Mouse (Mus musculus) midbrain, embryonic 10.5 days (tissue): ENCODE measurements around the gene Fam118a. TPM values are rescaled to one million over a fixed set of nuclear protein-coding genes. Genes with fewer than 3 reads are reported as not detected.

Source experiments
- DNase-seq: peaks from one replicate; pipeline ENCODE4 v3.0.0-alpha.2; 2017; ENCODE audit warnings: low spot score
- H3K27ac ChIP-seq: fragments of 300-500 bp; sonication (generic); replicated peaks from 2 replicates; pipeline ENCODE4 v1.5.1; 2016; ENCODE audit warnings: mild to moderate bottlenecking
- H3K27me3 ChIP-seq: fragments of 300-500 bp; sonication (generic); 2 replicates; pipeline ENCODE4 v1.6.1; 2016; ENCODE audit warnings: low read depth, mild to moderate bottlenecking; ENCODE audit not compliant: poor library complexity, severe bottlenecking
- H3K36me3 ChIP-seq: fragments of 300-500 bp; sonication (generic); 2 replicates; pipeline ENCODE4 v1.6.1; 2016; ENCODE audit warnings: mild to moderate bottlenecking, moderate library complexity
- H3K4me1 ChIP-seq: fragments of 300-500 bp; sonication (generic); 2 replicates; pipeline ENCODE4 v1.6.1; 2016
- H3K4me3 ChIP-seq: fragments of 300-500 bp; sonication (generic); 2 replicates; pipeline ENCODE4 v1.5.1; 2016; ENCODE audit warnings: mild to moderate bottlenecking, moderate library complexity
- H3K9me3 ChIP-seq: fragments of 300-500 bp; sonication (generic); replicated peaks from 2 replicates; pipeline ENCODE4 v1.6.1; 2016; ENCODE audit warnings: mild to moderate bottlenecking
- WGBS: fragments of 180-500 bp; shearing (Covaris S2); methylation state at CpG from one replicate; pipeline ENCODE4 v1.1.7; 2016; 5-methylcytosine and 5-hydroxymethylcytosine counted together
- polyA plus RNA-seq: library from polyadenylated mRNA; unstranded; fragments of >200 nt; fragmentation: Nextera tagmentation; extraction: Ambion mirVana; gene quantifications from 2 replicates; pipeline ENCODE4 v1.2.1, GENCODE M21; 2016

Gene Fam118a
- polyA plus RNA-seq, 1 experiment from 2014 or later, result 33.1 TPM

DNA sequence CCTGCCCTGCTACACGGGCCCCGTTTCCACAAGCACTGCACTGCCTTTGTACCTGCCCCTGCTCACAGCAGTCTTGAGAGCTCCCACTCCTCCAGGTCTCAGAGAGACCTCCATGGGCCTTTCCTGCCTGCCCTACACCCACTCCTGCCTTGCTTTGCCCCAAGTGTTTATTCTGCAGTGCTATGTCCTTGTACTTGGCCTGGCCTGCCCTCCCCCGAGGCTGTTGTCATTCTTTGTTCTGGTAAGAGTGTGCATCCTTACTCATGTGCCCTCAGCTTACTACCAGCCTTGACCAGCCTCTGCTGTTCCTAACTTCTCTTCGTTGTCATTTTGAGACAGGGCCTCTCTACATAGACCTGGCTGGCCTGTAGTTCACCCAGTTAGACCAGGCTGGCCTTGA lies 19.1 kb downstream of the Fam118a start:
- H3K4me3 ChIP-seq, result no peak overlapping the region
- no peak for DNase-seq
- 87% methylated on average over 4 of the region's 4 CpGs for WGBS
- H3K4me1 ChIP-seq, result peaks cover 11% of the 10 kb centered on the region
- H3K9me3 ChIP-seq, result no peaks in the 10 kb centered on the region
- peaks cover 72% of the 10 kb centered on the region for H3K36me3 ChIP-seq
- H3K27ac ChIP-seq, result no peak overlapping the region
- H3K27me3 ChIP-seq, result no peaks in the 10 kb centered on the region

DNA sequence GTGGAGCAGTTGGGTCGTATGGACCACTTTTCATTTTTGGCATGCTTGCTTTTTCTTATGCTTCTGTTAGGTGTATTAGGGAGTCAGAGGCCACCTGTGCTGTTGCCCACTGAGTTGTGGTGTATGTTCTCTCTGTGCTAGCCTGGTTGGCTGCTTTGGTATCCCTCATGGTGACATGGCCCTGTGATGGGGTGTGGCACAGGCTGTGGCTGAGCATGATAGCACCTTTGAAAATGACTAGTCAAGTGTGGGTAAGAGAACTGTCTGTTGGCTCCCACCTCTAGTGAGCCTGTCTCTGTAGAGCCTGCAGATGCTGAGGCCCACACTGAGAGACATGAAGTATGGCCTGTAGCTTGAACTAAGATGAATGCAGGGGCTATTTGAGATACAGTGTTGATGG lies 21.0 kb downstream of the Fam118a start:
- Histone ChIP-seq H3K4me3 (no peak overlapping the region), H3K27me3 (no peaks in the 10 kb centered on the region), H3K4me1 (no peaks in the 10 kb centered on the region), H3K27ac (no peak overlapping the region), H3K9me3 (no peaks in the 10 kb centered on the region), H3K36me3 (peaks cover 87% of the 10 kb centered on the region)
- WGBS, result 100% methylated on average over 1 of the region's 1 CpGs
- DNase-seq, result no peak

DNA sequence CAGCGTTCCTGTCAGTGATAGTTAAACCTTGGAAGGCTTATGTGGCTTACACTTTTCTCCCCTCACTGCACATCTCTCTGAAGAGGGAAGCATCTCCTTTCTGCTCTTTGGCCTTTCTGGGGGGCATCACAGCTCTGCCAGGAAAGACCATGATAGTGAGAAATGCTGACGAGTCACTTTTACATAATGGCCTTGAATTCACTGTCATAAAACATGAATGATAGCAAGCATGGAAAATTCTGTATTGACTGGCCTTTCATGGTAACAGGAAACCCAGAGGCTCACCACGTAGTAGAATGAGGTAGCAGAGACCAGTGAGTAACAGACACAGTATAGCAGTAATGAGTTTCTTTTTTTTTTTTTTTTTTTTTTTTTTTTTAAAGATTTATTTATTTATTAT lies 25.4 kb downstream of the Fam118a start:
- 94% methylated on average over 3 of the region's 3 CpGs for WGBS
- Histone ChIP-seq H3K27ac (no peak overlapping the region), H3K36me3 (peaks cover 58% of the 10 kb centered on the region), H3K4me1 (0 out of 2 replicates have a peak, but pooled peaks cover 3% of the 10 kb centered on the region), H3K9me3 (no peaks in the 10 kb centered on the region), H3K27me3 (no peaks in the 10 kb centered on the region), H3K4me3 (no peak overlapping the region)
- DNase-seq, result no peak

GRCm38 (mm10) chr15:85055186-85055585 lies 26.4 kb downstream of the Fam118a start:
- Histone ChIP-seq H3K4me3 (no peak overlapping the region), H3K4me1 (0 out of 2 replicates have a peak, but pooled peaks cover 3% of the 10 kb centered on the region), H3K27me3 (no peaks in the 10 kb centered on the region), H3K27ac (no peak overlapping the region), H3K36me3 (peaks cover 60% of the 10 kb centered on the region), H3K9me3 (no peaks in the 10 kb centered on the region)
- no peak for DNase-seq
- 85% methylated on average over 4 of the region's 4 CpGs for WGBS

DNA sequence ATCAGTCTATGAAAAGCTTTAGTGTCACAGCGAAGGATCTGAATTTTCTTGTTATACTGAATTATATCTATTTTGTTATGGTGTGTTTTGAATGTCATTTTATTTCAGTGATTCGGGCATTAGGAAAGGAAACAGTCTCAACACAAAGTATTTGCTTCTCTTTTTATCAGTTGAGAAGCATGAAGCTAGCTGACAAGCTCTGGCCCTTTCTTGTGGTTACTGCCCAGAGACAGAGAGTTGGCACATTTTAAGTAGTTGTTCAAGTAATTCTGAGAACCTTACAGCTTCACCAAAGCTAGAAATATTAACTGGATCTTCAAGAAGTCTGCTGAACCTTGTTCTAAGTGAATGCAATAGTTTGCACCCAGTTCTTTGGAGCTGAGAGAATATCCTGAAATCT lies 34.7 kb downstream of the Fam118a start:
- Histone ChIP-seq H3K9me3 (no peaks in the 10 kb centered on the region), H3K4me1 (no peaks in the 10 kb centered on the region), H3K36me3 (peaks cover 31% of the 10 kb centered on the region), H3K4me3 (no peak overlapping the region), H3K27me3 (no peaks in the 10 kb centered on the region), H3K27ac (no peak overlapping the region)
- DNase-seq, result no peak
- WGBS, result 91% methylated on average over 2 of the region's 2 CpGs

- no peak overlapping the region for H3K27ac ChIP-seq
- H3K4me3 ChIP-seq, result no peak overlapping the region
- 49% methylated on average over 2 of the region's 2 CpGs for WGBS
- peak; percentile 36 for DNase-seq
- H3K27me3 ChIP-seq, result no peaks in the 10 kb centered on the region
- no peaks in the 10 kb centered on the region for H3K9me3 ChIP-seq
- H3K4me1 ChIP-seq, result no peaks in the 10 kb centered on the region
- H3K36me3 ChIP-seq, result no peaks in the 10 kb centered on the region
These were observed 41.8 kb downstream of the Fam118a start for GRCm38 (mm10) chr15:85070561-85070960.

- H3K27ac ChIP-seq, result no peak overlapping the region
- no peaks in the 10 kb centered on the region for H3K4me1 ChIP-seq
- WGBS, result 86% methylated on average over 2 of the region's 2 CpGs
- no peaks in the 10 kb centered on the region for H3K27me3 ChIP-seq
- H3K36me3 ChIP-seq, result no peaks in the 10 kb centered on the region
- no peaks in the 10 kb centered on the region for H3K9me3 ChIP-seq
- H3K4me3 ChIP-seq, result no peak overlapping the region
- DNase-seq, result no peak
These were observed 43.9 kb downstream of the Fam118a start for GRCm38 (mm10) chr15:85072651-85073050.

DNA sequence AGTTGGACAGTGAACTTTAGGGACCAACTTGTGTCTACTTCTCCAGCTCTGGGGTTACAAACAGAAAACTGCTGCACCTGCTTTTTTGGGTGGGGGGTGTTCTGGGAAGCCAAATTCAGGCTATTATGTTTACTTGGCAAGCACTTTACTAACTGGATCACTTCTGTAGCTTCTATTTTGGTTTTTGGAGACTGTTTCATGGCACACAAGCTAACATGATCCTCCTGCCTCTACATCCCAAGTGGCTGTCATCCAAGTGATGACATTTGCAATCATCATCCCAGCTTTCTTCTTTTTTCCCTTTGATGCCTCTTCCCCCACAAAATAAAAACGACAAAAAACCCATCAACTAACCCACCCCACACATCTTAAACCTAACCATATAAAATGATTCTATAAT lies 56.9 kb downstream of the Fam118a start:
- Histone ChIP-seq H3K36me3 (no peaks in the 10 kb centered on the region), H3K27me3 (no peaks in the 10 kb centered on the region), H3K4me3 (no peak overlapping the region), H3K27ac (no peak overlapping the region), H3K4me1 (no peaks in the 10 kb centered on the region), H3K9me3 (no peaks in the 10 kb centered on the region)
- DNase-seq, result no peak
- WGBS, result 69% methylated on average over 1 of the region's 1 CpGs

Other genes with a start within 250 kb of the Fam118a start
- 9.5 and 11.9 TPM in 2 replicates for gene Phf21b, start 172.9 kb upstream of the Fam118a start, polyA plus RNA-seq
- gene Gm29666, start 108.9 kb upstream of the Fam118a start, polyA plus RNA-seq, result 0.96 and 1.1 TPM in 2 replicates
- gene Nup50, start 105.5 kb upstream of the Fam118a start, polyA plus RNA-seq, result 70.5 and 70.7 TPM in 2 replicates
- 10.1 and 10.8 TPM in 2 replicates for gene 5031439G07Rik, start 40.4 kb upstream of the Fam118a start, polyA plus RNA-seq
- 0.16 TPM in 1 of 2 replicates, not detected in the other for gene Upk3a, start 11.8 kb upstream of the Fam118a start, polyA plus RNA-seq
- gene Smc1b, start 103.0 kb downstream of the Fam118a start, polyA plus RNA-seq, result 0.11 and 0.12 TPM in 2 replicates
- gene Ribc2, start 103.1 kb downstream of the Fam118a start, polyA plus RNA-seq, result 0.41 and 0.57 TPM in 2 replicates
- 162 and 179 TPM in 2 replicates for gene Fbln1, start 177.0 kb downstream of the Fam118a start, polyA plus RNA-seq